Comparison of ENCODE assay signal across 8 mouse cellular contexts in genomic region chr17:83224451-83224971, GRCm38 (mm10). TPM values are rescaled to one million over a fixed set of nuclear protein-coding genes. Genes with fewer than 3 reads are reported as not detected.
DNase-seq lines count a peak whose midpoint lies in the region; ATAC-seq and TF ChIP-seq lines count a peak whose summit lies in the region.

No protein-coding gene starts in this region.

- WGBS in intestine, embryonic 14.5 days: 64% methylated on average over 13 of the region's 13 CpGs
- 54% methylated on average over 13 of the region's 13 CpGs for WGBS in intestine, postnatal 0 days
- WGBS in forebrain, embryonic 11.5 days: 45% methylated on average over 13 of the region's 13 CpGs
- WGBS in kidney, embryonic 14.5 days: 48% methylated on average over 13 of the region's 13 CpGs
- WGBS in neural tube, embryonic 11.5 days: 35% methylated on average over 13 of the region's 13 CpGs

- H3K27ac ChIP-seq in intestine, embryonic 14.5 days (ENCODE audit: low read depth): no peak overlapping the region
- no peak overlapping the region for H3K27ac ChIP-seq in intestine, postnatal 0 days (ENCODE audit: low read depth, low read length)
- H3K27ac ChIP-seq in forebrain, embryonic 11.5 days (ENCODE audit: low read depth, low read length): no peak overlapping the region
- H3K27ac ChIP-seq in kidney, embryonic 14.5 days (ENCODE audit: low read depth, low read length): peak overlapping the region; percentile 30; the same call in 1 of the 2 replicates
- H3K27ac ChIP-seq in neural tube, embryonic 11.5 days (ENCODE audit: low read depth, low read length): no peak overlapping the region

- no peak overlapping the region for H3K9ac ChIP-seq in intestine, embryonic 14.5 days (ENCODE audit: low read length)
- no peak overlapping the region for H3K9ac ChIP-seq in intestine, postnatal 0 days (ENCODE audit: low read depth, low read length)
- H3K9ac ChIP-seq in forebrain, embryonic 11.5 days (ENCODE audit: low read length): no peak overlapping the region
- no peak overlapping the region for H3K9ac ChIP-seq in kidney, embryonic 14.5 days (ENCODE audit: low read depth, low read length)
- H3K9ac ChIP-seq in neural tube, embryonic 11.5 days (ENCODE audit: low read length): no peak overlapping the region

- H3K4me3 ChIP-seq in intestine, embryonic 14.5 days (ENCODE audit: low read depth, low read length): no peak overlapping the region
- H3K4me3 ChIP-seq in intestine, postnatal 0 days (ENCODE audit: low read depth, low read length): no peak overlapping the region
- no peak overlapping the region for H3K4me3 ChIP-seq in forebrain, embryonic 11.5 days (ENCODE audit: low read depth, low read length)
- H3K4me3 ChIP-seq in kidney, embryonic 14.5 days (ENCODE audit: low read length): no peak overlapping the region
- no peak overlapping the region for H3K4me3 ChIP-seq in neural tube, embryonic 11.5 days (ENCODE audit: low read depth, low read length)

- no peak overlapping the region for H3K4me2 ChIP-seq in intestine, embryonic 14.5 days (ENCODE audit: low read length)
- no peak overlapping the region for H3K4me2 ChIP-seq in intestine, postnatal 0 days (replicated peaks; ENCODE audit: low read depth)
- no peak overlapping the region for H3K4me2 ChIP-seq in forebrain, embryonic 11.5 days (ENCODE audit: low read depth, low read length, severe bottlenecking)
- no peak overlapping the region for H3K4me2 ChIP-seq in kidney, embryonic 14.5 days (replicated peaks; ENCODE audit: low read depth, low read length)
- no peak overlapping the region for H3K4me2 ChIP-seq in neural tube, embryonic 11.5 days (ENCODE audit: low read depth)

- H3K27me3 ChIP-seq in intestine, embryonic 14.5 days (replicated peaks; ENCODE audit: control insufficient read depth, insufficient read depth, low read length): no peaks in the 10 kb centered on the region
- H3K27me3 ChIP-seq in intestine, postnatal 0 days (replicated peaks; ENCODE audit: control insufficient read depth, insufficient read depth, low read length): no peaks in the 10 kb centered on the region
- no peaks in the 10 kb centered on the region for H3K27me3 ChIP-seq in forebrain, embryonic 11.5 days (ENCODE audit: control insufficient read depth, insufficient read depth, low read length)
- H3K27me3 ChIP-seq in kidney, embryonic 14.5 days (ENCODE audit: control insufficient read depth, insufficient read depth, low read length): no peaks in the 10 kb centered on the region
- H3K27me3 ChIP-seq in neural tube, embryonic 11.5 days (ENCODE audit: control insufficient read depth, insufficient read depth, low read length): no peaks in the 10 kb centered on the region

- ATAC-seq in intestine, embryonic 14.5 days (replicated peaks; ENCODE audit: low FRiP score, low TSS enrichment, low read depth): 0 out of 2 replicates have a peak, but pooled peaks have one; percentile 2
- no peak for ATAC-seq in intestine, postnatal 0 days
- ATAC-seq in forebrain, embryonic 11.5 days (replicated peaks; ENCODE audit: low FRiP score): peak; percentile 60
- ATAC-seq in kidney, embryonic 14.5 days (ENCODE audit: low FRiP score, low TSS enrichment): no peak
- peak; percentile 46; the same call in 1 of the 2 replicates for ATAC-seq in neural tube, embryonic 11.5 days (ENCODE audit: insufficient read depth, low FRiP score, low TSS enrichment)

- peaks cover 35% of the 10 kb centered on the region for H3K4me1 ChIP-seq in intestine, embryonic 14.5 days (replicated peaks; ENCODE audit: control insufficient read depth, insufficient read depth, low read length)
- H3K4me1 ChIP-seq in intestine, postnatal 0 days (replicated peaks; ENCODE audit: control insufficient read depth, insufficient read depth, low read length): peaks cover 26% of the 10 kb centered on the region
- peaks cover 2% of the 10 kb centered on the region; the same call in 1 of the 2 replicates for H3K4me1 ChIP-seq in forebrain, embryonic 11.5 days (replicated peaks; ENCODE audit: control insufficient read depth, insufficient read depth, low read length)
- peaks cover 51% of the 10 kb centered on the region for H3K4me1 ChIP-seq in kidney, embryonic 14.5 days (ENCODE audit: control insufficient read depth, insufficient read depth, low read length)
- H3K4me1 ChIP-seq in neural tube, embryonic 11.5 days (ENCODE audit: control insufficient read depth, insufficient read depth, low read length): peaks cover 32% of the 10 kb centered on the region

- no peak for TF ChIP-seq CTCF in intestine, postnatal 0 days (IDR thresholded peaks at IDR 0.05; ENCODE audit: low read depth)

- no peaks in the 10 kb centered on the region for H3K9me3 ChIP-seq in intestine, embryonic 14.5 days (ENCODE audit: control insufficient read depth, low read length)
- H3K9me3 ChIP-seq in intestine, postnatal 0 days (ENCODE audit: control insufficient read depth): no peaks in the 10 kb centered on the region
- no peaks in the 10 kb centered on the region for H3K9me3 ChIP-seq in forebrain, embryonic 11.5 days (ENCODE audit: control insufficient read depth, low read length)
- H3K9me3 ChIP-seq in kidney, embryonic 14.5 days (ENCODE audit: control insufficient read depth, low read length): no peaks in the 10 kb centered on the region
- H3K9me3 ChIP-seq in neural tube, embryonic 11.5 days (ENCODE audit: control insufficient read depth, low read length): no peaks in the 10 kb centered on the region

- no peak for DNase-seq in intestine, embryonic 14.5 days (ENCODE audit: low spot score)
- no peak for DNase-seq in forebrain, embryonic 11.5 days (ENCODE audit: low spot score)
- DNase-seq in neural tube, embryonic 11.5 days (ENCODE audit: low spot score): peak; percentile 65
- DNase-seq in MN1 (ENCODE audit: low spot score) (no peak), adipocyte (ENCODE audit: low spot score) (no peak)
- no peak for DNase-seq in urinary bladder, postnatal 36 days (ENCODE audit: low spot score in 2 of 2)

- H3K36me3 ChIP-seq in intestine, embryonic 14.5 days (ENCODE audit: control insufficient read depth, insufficient read depth, low read length): peaks cover 63% of the 10 kb centered on the region
- H3K36me3 ChIP-seq in intestine, postnatal 0 days (ENCODE audit: control insufficient read depth, insufficient read depth): peaks cover 57% of the 10 kb centered on the region
- H3K36me3 ChIP-seq in forebrain, embryonic 11.5 days (ENCODE audit: control insufficient read depth, insufficient read depth, low read length): no peaks in the 10 kb centered on the region; the same call in 1 of the 2 replicates
- H3K36me3 ChIP-seq in kidney, embryonic 14.5 days (ENCODE audit: control insufficient read depth, insufficient read depth, low read length): peaks cover 68% of the 10 kb centered on the region
- no peaks in the 10 kb centered on the region; the same call in none of the 2 replicates for H3K36me3 ChIP-seq in neural tube, embryonic 11.5 days (ENCODE audit: control insufficient read depth, insufficient read depth, low read length)

RNA-seq across cellular contexts. Expression of gene Pkdcc, which starts 9.4 kb away (rescaled TPM):
- 33.3 and 44.2 TPM in 2 replicates for polyA plus RNA-seq in intestine, embryonic 14.5 days (2014; fragmentation: Nextera tagmentation; extraction: Ambion mirVana)
- polyA plus RNA-seq in intestine, postnatal 0 days (2015; fragmentation: Nextera tagmentation; extraction: Ambion mirVana): 15.8 and 17.5 TPM in 2 replicates
- 9.4 and 10.0 TPM in 2 replicates for polyA plus RNA-seq in forebrain, embryonic 11.5 days (2014; fragmentation: Nextera tagmentation; extraction: Ambion mirVana)
- polyA plus RNA-seq in kidney, embryonic 14.5 days (2014; fragmentation: Nextera tagmentation; extraction: Ambion mirVana): 48.7 and 82.9 TPM in 2 replicates
- polyA plus RNA-seq in neural tube, embryonic 11.5 days (2014; fragmentation: Nextera tagmentation; extraction: Ambion mirVana): 15.5 and 17.5 TPM in 2 replicates

Comparison
In these comparisons a context has a peak if more than half of its experiments do, and no peak if none do; other contexts are left out.
1. ATAC-seq: peak in intestine, embryonic 14.5 days (single experiment), forebrain, embryonic 11.5 days (single experiment) and neural tube, embryonic 11.5 days (single experiment); none in intestine, postnatal 0 days (single experiment) and kidney, embryonic 14.5 days (single experiment).